Mouse (Mus musculus): ENCODE results near the gene Parp4.

DNA sequence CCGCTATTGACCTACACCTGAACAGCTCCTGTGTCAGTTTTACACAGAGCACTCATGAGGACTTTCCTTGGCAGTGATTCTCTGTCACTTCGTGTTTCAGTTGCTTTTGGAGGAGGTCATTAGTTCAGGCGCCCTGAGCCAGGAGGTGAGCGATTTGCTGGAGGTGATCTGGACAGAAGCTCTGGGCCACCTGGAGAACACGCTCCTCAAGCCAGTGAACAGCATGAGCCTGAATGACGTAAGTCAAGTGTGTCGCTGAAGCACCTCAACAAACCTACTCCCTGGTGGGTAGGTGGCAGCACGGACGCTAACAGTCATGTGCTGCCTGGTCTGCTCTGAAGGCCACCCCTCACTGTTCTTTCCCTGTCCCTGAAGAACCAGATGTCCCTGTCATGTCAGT is 16.8 kb downstream of the Parp4 start:
- TF ChIP-seq CTCF (IDR thresholded peaks at IDR 0.05; ENCODE audit: low read depth) (no peak), EP300 (optimal IDR thresholded peaks at IDR 0.05) (no peak)

All from stomach, postnatal 0 days (tissue).